Mouse (Mus musculus) thymus, adult 2 months (tissue): Measurements from ENCODE around the gene Acsm1. TPM values are rescaled to one million over a fixed set of nuclear protein-coding genes. Genes with fewer than 3 reads are reported as not detected.

Experiments used
- DNase-seq: peaks from one replicate; pipeline ENCODE4 v3.0.0; 2021
- H3K27ac ChIP-seq: fragments of 200-500 bp; 2 replicates; pipeline ENCODE4 v1.5.1; 2012; ENCODE audit warnings: low read length, control low read depth; ENCODE audit not compliant: control insufficient read depth, insufficient read depth
- H3K27me3 ChIP-seq: fragments of 200-500 bp; 2 replicates; pipeline ENCODE4 v1.6.1; 2012; ENCODE audit warnings: mild to moderate bottlenecking, low read length, moderate library complexity, mixed read lengths; ENCODE audit not compliant: control insufficient read depth, insufficient read depth
- H3K36me3 ChIP-seq: fragments of 200-500 bp; 2 replicates; pipeline ENCODE4 v1.6.1; 2012; ENCODE audit warnings: mild to moderate bottlenecking, low read length, moderate library complexity; ENCODE audit not compliant: control insufficient read depth, insufficient read depth
- H3K4me1 ChIP-seq: fragments of 200-500 bp; replicated peaks from 2 replicates; pipeline ENCODE4 v1.6.1; 2012; ENCODE audit warnings: low read length; ENCODE audit not compliant: control insufficient read depth, insufficient read depth
- H3K4me3 ChIP-seq: fragments of 200-500 bp; 2 replicates; pipeline ENCODE4 v1.5.1; 2012; ENCODE audit warnings: mild to moderate bottlenecking, low read length, control low read depth, moderate library complexity; ENCODE audit not compliant: control insufficient read depth, insufficient read depth
- CTCF ChIP-seq: fragments of 200-500 bp; IDR thresholded peaks from 2 replicates; pipeline ENCODE4 v1.5.1; 2012; ENCODE audit warnings: mild to moderate bottlenecking, control low read depth, low read length, moderate library complexity, borderline replicate concordance; ENCODE audit not compliant: control insufficient read depth, poor library complexity, insufficient read depth; ENCODE audit errors: extremely low read depth
- POLR2A ChIP-seq: fragments of 200-500 bp; IDR thresholded peaks from 2 replicates; pipeline ENCODE4 v1.6.1; 2012; ENCODE audit warnings: mild to moderate bottlenecking, low read length, control low read depth, moderate library complexity; ENCODE audit not compliant: control insufficient read depth, poor library complexity, insufficient read depth; ENCODE audit errors: extremely low read depth
- WGBS: fragments of 180-500 bp; shearing (Covaris S2); methylation state at CpG from one replicate; pipeline ENCODE4 v1.1.7; 2018; 5-methylcytosine and 5-hydroxymethylcytosine counted together
- polyA plus RNA-seq: library from polyadenylated mRNA; depleted of rRNA; stranded (reverse); fragments of >200 nt; gene quantifications from 2 replicates; pipeline ENCODE4 v1.2.3, GENCODE M21; 2012

Gene Acsm1
- polyA plus RNA-seq, 1 experiment = 0.22 TPM

- Histone ChIP-seq H3K27me3 (no peaks in the 10 kb centered on the region), H3K27ac (no peak overlapping the region), H3K4me1 (no peaks in the 10 kb centered on the region), H3K4me3 (no peak overlapping the region), H3K36me3 (no peaks in the 10 kb centered on the region)
- DNase-seq = no peak
- WGBS = 41% methylated on average over 1 of the region's 1 CpGs
- no peak for TF ChIP-seq POLR2A
Observed at GRCm38 (mm10) chr7:119616531-119616930, 9.7 kb downstream of the Acsm1 start.

GRCm38 (mm10) chr7:119617593-119617992 lies 10.8 kb downstream of the Acsm1 start:
- Histone ChIP-seq H3K27me3 (no peaks in the 10 kb centered on the region), H3K4me3 (no peak overlapping the region), H3K27ac (no peak overlapping the region), H3K4me1 (no peaks in the 10 kb centered on the region), H3K36me3 (no peaks in the 10 kb centered on the region)
- DNase-seq = no peak
- 88% methylated on average over 6 of the region's 6 CpGs for WGBS
- TF ChIP-seq CTCF = no peak
- TF ChIP-seq POLR2A = no peak

- 65% methylated on average over 4 of the region's 4 CpGs for WGBS
- Histone ChIP-seq H3K36me3 (no peaks in the 10 kb centered on the region), H3K4me1 (no peaks in the 10 kb centered on the region), H3K4me3 (no peak overlapping the region), H3K27me3 (no peaks in the 10 kb centered on the region), H3K27ac (no peak overlapping the region)
- DNase-seq = no peak
- TF ChIP-seq POLR2A (no peak), CTCF (no peak)
Observed at GRCm38 (mm10) chr7:119618209-119618935, 11.5 kb downstream of the Acsm1 start.

GRCm38 (mm10) chr7:119620157-119620556 lies 13.3 kb downstream of the Acsm1 start:
- no peak overlapping the region for H3K27ac ChIP-seq
- H3K4me1 ChIP-seq = no peaks in the 10 kb centered on the region
- no peak for DNase-seq
- H3K27me3 ChIP-seq = no peaks in the 10 kb centered on the region
- no peak for TF ChIP-seq POLR2A
- no peak for TF ChIP-seq CTCF
- H3K4me3 ChIP-seq = no peak overlapping the region
- H3K36me3 ChIP-seq = no peaks in the 10 kb centered on the region

- H3K4me3 ChIP-seq = no peak overlapping the region
- H3K36me3 ChIP-seq = no peaks in the 10 kb centered on the region
- H3K27me3 ChIP-seq = no peaks in the 10 kb centered on the region
- no peaks in the 10 kb centered on the region for H3K4me1 ChIP-seq
- TF ChIP-seq CTCF = no peak
- H3K27ac ChIP-seq = no peak overlapping the region
- no peak for DNase-seq
Observed at GRCm38 (mm10) chr7:119638773-119639172, 31.9 kb downstream of the Acsm1 start.

GRCm38 (mm10) chr7:119642307-119642706 lies 35.5 kb downstream of the Acsm1 start:
- no peak overlapping the region for H3K4me3 ChIP-seq
- H3K27ac ChIP-seq = no peak overlapping the region
- H3K27me3 ChIP-seq = no peaks in the 10 kb centered on the region
- DNase-seq = no peak
- TF ChIP-seq POLR2A (no peak), CTCF (no peak)
- 80% methylated on average over 5 of the region's 5 CpGs for whole genome bisulfite sequencing
- H3K4me1 ChIP-seq = no peaks in the 10 kb centered on the region
- H3K36me3 ChIP-seq = no peaks in the 10 kb centered on the region

GRCm38 (mm10) chr7:119667893-119668292 lies 61.1 kb downstream of the Acsm1 start:
- TF ChIP-seq CTCF (no peak), POLR2A (no peak)
- DNase-seq = no peak
- Histone ChIP-seq H3K4me1 (no peaks in the 10 kb centered on the region), H3K36me3 (no peaks in the 10 kb centered on the region), H3K4me3 (no peak overlapping the region), H3K27ac (no peak overlapping the region), H3K27me3 (no peaks in the 10 kb centered on the region)
- 93% methylated on average over 3 of the region's 3 CpGs for whole genome bisulfite sequencing
